Mouse (Mus musculus) midbrain, embryonic 15.5 days (tissue): ENCODE results near the gene 1810013L24Rik. TPM values are rescaled to one million over a fixed set of nuclear protein-coding genes. Genes with fewer than 3 reads are reported as not detected.

Experiments used
- ATAC-seq: fragments of 200-750 bp; cut with Nextera tagmentation; replicated peaks from 2 replicates; pipeline ENCODE4 v1.8.0; 2017; ENCODE audit warnings: moderate TSS enrichment
- H3K27ac ChIP-seq: fragments of 300-500 bp; sonication (generic); 2 replicates; pipeline ENCODE4 v1.5.1; 2015; ENCODE audit warnings: mild to moderate bottlenecking, inconsistent platforms
- H3K27me3 ChIP-seq: fragments of 300-500 bp; sonication (generic); replicated peaks from 2 replicates; pipeline ENCODE4 v1.6.1; 2015; ENCODE audit warnings: inconsistent platforms
- H3K36me3 ChIP-seq: fragments of 300-500 bp; sonication (generic); replicated peaks from 2 replicates; pipeline ENCODE4 v1.6.1; 2015; ENCODE audit warnings: inconsistent platforms
- H3K4me1 ChIP-seq: fragments of 300-500 bp; sonication (generic); 2 replicates; pipeline ENCODE4 v1.6.1; 2015; ENCODE audit warnings: inconsistent platforms
- H3K4me2 ChIP-seq: fragments of 300-500 bp; sonication (generic); 2 replicates; pipeline ENCODE4 v1.6.1; 2015; ENCODE audit warnings: inconsistent platforms, mild to moderate bottlenecking, moderate library complexity
- H3K4me3 ChIP-seq: fragments of 300-500 bp; sonication (generic); 2 replicates; pipeline ENCODE4 v1.5.1; 2015; ENCODE audit warnings: mild to moderate bottlenecking, inconsistent platforms
- H3K9ac ChIP-seq: fragments of 300-500 bp; sonication (generic); 2 replicates; pipeline ENCODE4 v1.6.1; 2015; ENCODE audit warnings: mild to moderate bottlenecking, inconsistent platforms
- H3K9me3 ChIP-seq: fragments of 300-500 bp; sonication (generic); 2 replicates; pipeline ENCODE4 v1.6.1; 2016; ENCODE audit warnings: inconsistent platforms
- WGBS: fragments of 180-500 bp; shearing (Covaris S2); methylation state at CpG from one replicate; pipeline ENCODE4 v1.1.7; 2015; ENCODE audit warnings: mixed read lengths; 5-methylcytosine and 5-hydroxymethylcytosine counted together
- polyA plus RNA-seq: library from polyadenylated mRNA; unstranded; fragments of >200 nt; fragmentation: Nextera tagmentation; extraction: Ambion mirVana; gene quantifications from 2 replicates; pipeline ENCODE4 v1.2.1, GENCODE M21; 2015

Gene 1810013L24Rik
- polyA plus RNA-seq, 1 experiment from 2014 or later, result 27.7 TPM

GRCm38 (mm10) chr16:8817872-8818271, 12.0 kb upstream of the 1810013L24Rik start:
- Histone ChIP-seq H3K36me3 (no peaks in the 10 kb centered on the region), H3K4me1 (no peaks in the 10 kb centered on the region), H3K9ac (no peak overlapping the region), H3K4me2 (no peak overlapping the region), H3K4me3 (no peak overlapping the region), H3K27me3 (no peaks in the 10 kb centered on the region), H3K27ac (no peak overlapping the region), H3K9me3 (no peaks in the 10 kb centered on the region)
- WGBS, result 77% methylated on average over 4 of the region's 4 CpGs
- no peak for ATAC-seq

DNA sequence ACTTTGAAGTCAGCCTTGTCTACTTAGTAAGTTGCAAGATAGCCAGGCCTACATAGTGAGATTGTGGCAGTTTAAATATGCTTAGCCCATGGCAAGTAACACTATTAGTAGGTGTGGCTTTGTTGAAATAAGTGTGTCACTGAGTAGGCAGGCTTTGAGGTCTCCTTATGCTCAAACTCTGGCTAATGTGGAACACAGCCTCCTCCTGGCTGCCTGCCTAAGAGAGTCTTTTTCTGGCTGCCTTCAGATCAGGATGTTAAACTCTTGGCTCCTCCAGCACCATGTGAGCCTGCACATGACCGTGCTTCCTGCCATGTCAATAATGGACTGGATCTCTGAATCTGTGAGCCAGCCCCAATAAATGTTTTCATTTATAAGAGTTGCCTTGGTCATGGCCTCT, 8.5 kb upstream of the 1810013L24Rik start:
- H3K4me3 ChIP-seq, result no peak overlapping the region
- H3K27me3 ChIP-seq, result no peaks in the 10 kb centered on the region
- no peaks in the 10 kb centered on the region for H3K4me1 ChIP-seq
- no peaks in the 10 kb centered on the region for H3K9me3 ChIP-seq
- ATAC-seq, result no peak
- no peak overlapping the region for H3K4me2 ChIP-seq
- H3K27ac ChIP-seq, result no peak overlapping the region
- H3K9ac ChIP-seq, result no peak overlapping the region
- no peaks in the 10 kb centered on the region for H3K36me3 ChIP-seq
- 94% methylated on average over 1 of the region's 1 CpGs for WGBS

DNA sequence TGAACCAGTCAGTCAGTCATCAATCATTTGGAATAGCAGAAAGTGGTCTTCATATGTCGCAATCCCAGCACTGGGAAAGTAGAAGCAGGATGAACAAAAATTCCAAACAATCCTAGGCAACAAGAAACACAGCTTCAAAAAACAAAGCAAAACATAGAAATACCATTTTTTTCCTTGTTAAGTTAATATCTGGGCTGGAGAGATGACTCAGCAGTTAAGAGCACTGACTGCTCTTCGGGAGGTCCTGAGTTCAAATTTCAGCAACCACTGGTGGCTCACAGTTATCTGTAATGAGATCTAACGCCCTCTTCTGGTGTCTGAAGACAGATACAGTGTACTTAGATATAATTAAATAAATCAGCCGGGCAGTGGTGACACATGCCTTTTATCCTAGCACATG, 7.3 kb upstream of the 1810013L24Rik start:
- Histone ChIP-seq H3K9ac (no peak overlapping the region), H3K27me3 (no peaks in the 10 kb centered on the region), H3K4me1 (no peaks in the 10 kb centered on the region), H3K36me3 (no peaks in the 10 kb centered on the region), H3K4me2 (no peak overlapping the region), H3K4me3 (no peak overlapping the region), H3K27ac (no peak overlapping the region), H3K9me3 (no peaks in the 10 kb centered on the region)
- ATAC-seq, result no peak
- whole genome bisulfite sequencing, result 86% methylated on average over 4 of the region's 4 CpGs

DNA sequence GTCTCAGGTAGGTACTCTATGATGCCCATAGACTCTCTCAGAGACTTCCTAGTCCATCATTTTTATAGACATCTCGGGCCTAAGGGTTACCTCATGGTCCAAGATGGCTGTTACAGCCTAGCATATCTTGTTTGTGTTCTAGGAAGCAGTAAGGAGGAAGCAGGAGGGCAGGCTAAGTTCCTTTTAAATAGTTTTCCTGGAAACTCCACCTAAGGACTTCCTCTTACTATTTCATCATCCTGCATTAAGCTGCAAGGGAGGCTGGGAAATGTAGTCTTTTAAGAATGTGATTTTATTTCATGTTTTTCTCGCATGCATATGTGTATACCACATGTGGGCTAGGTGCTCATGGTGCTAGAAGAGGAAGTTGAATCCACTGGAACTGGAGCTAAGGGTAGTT, 6.2 kb upstream of the 1810013L24Rik start:
- H3K4me3 ChIP-seq, result no peak overlapping the region
- H3K9me3 ChIP-seq, result no peaks in the 10 kb centered on the region
- H3K9ac ChIP-seq, result no peak overlapping the region
- no peaks in the 10 kb centered on the region for H3K27me3 ChIP-seq
- ATAC-seq, result no peak
- H3K4me1 ChIP-seq, result no peaks in the 10 kb centered on the region
- 70% methylated on average over 2 of the region's 2 CpGs for WGBS
- H3K4me2 ChIP-seq, result no peak overlapping the region
- no peak overlapping the region for H3K27ac ChIP-seq
- no peaks in the 10 kb centered on the region for H3K36me3 ChIP-seq

DNA sequence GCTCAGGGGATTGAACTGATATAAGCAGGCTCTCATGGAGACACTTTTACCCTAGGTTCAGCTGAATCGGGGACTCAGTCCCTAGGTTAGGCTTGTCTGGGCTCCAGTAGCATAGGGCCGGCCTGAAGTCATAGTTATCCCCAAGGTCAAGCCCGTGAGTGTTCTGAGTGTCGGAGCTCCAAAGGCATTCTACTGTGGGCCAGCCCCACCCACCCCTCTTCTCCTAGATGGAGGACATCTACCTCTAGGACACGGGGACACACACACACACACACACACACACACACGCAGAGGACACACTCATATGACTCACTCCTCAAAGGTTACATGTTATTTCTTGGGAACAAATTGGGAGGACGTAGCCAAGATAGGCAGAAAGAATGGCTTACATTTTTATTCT, 2.5 kb upstream of the 1810013L24Rik start:
- Histone ChIP-seq H3K4me1 (peaks cover 9% of the 10 kb centered on the region), H3K36me3 (0 out of 2 replicates have a peak, but pooled peaks cover 1% of the 10 kb centered on the region), H3K9me3 (no peaks in the 10 kb centered on the region), H3K4me2 (no peak overlapping the region), H3K9ac (no peak overlapping the region), H3K27me3 (no peaks in the 10 kb centered on the region), H3K4me3 (no peak overlapping the region), H3K27ac (no peak overlapping the region)
- no peak for ATAC-seq
- WGBS, result 94% methylated on average over 7 of the region's 7 CpGs

DNA sequence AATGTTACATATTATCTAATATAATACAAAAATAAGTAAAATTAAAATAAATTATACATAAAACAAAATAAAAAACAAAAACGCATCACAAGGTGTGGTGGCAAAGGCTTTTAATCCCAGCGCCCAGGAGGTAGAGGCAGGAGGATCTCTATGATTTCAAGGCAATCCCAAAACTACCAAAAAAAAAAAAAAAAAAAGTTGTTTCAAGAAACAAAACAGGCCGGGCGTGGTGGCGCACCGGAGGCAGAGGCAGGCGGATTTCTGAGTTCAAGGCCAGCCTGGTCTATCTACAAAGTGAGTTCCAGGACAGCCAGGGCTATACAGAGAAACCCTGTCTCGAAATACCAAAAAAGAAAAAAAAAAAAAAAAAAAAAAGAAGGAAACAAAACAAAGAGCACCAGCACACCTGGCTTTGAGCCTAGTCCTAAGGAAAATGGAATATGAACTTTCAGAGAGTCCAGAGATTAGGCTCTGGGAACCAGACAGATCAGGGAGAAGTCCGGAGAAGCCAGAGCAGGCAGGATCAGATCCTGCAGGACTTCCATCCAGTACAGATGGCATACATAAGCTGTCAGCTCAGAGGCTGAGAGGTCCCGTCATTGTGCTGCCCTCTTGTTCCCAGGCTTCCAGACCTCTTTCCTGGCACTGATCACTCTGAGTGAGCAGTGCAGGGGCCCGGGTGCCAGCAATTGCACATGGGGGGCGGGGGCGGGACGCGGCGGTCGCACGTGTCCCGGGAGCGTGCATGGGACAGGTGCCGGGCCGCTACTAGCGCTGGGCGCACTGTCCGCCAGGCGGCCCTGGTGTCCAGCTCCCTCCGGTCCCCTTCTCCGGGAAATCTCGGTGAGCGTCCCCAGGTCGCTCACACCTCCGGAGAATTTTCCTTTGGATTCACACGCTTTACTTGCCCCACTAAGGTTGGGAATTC, 1.0 kb upstream of the 1810013L24Rik start:
- Histone ChIP-seq H3K27me3 (no peaks in the 10 kb centered on the region), H3K9me3 (no peaks in the 10 kb centered on the region), H3K4me2 (peak overlapping the region; percentile 96), H3K4me1 (peaks cover 23% of the 10 kb centered on the region), H3K9ac (peak overlapping the region; percentile 54), H3K36me3 (0 out of 2 replicates have a peak, but pooled peaks cover 3% of the 10 kb centered on the region), H3K27ac (peak overlapping the region; percentile 88), H3K4me3 (peak overlapping the region; percentile 69)
- ATAC-seq, result peak; percentile 57
- 13% methylated on average over 33 of the region's 33 CpGs for WGBS

- Histone ChIP-seq H3K27ac (peak overlapping the region; percentile 91), H3K9me3 (no peaks in the 10 kb centered on the region), H3K27me3 (no peaks in the 10 kb centered on the region), H3K4me3 (peak overlapping the region; percentile 69), H3K4me1 (peaks cover 40% of the 10 kb centered on the region), H3K9ac (peak overlapping the region; percentile 87), H3K36me3 (0 out of 2 replicates have a peak, but pooled peaks cover 3% of the 10 kb centered on the region), H3K4me2 (peak overlapping the region; percentile 70)
- ATAC-seq, result peak; percentile 30
- under 1% methylated on average over 73 of the region's 74 CpGs for WGBS
Measured at GRCm38 (mm10) chr16:8830431-8831211, 721 bp downstream of the 1810013L24Rik start.

DNA sequence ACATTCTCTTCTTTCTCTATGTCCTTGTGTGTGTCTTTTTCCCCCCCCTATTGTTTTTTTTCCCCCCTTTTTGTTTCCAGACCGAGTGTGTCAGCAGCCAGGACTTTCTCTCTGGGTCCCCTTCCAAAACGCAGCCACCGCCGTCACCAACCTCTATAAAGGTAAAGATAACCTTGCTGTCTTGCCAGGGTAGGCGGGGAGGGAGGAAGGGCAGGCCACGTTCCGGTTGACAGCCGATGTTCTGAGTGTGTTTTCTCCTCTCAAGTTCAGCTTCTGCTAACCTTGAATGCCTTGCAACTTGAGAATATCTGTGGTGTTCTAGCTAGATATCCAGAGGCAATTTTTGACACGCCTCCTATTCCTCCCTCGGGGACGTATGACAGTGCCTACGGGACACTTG, 1.3 kb downstream of the 1810013L24Rik start:
- H3K9me3 ChIP-seq, result no peaks in the 10 kb centered on the region
- no peak for ATAC-seq
- H3K4me2 ChIP-seq, result peak overlapping the region; percentile 70
- peaks cover 42% of the 10 kb centered on the region for H3K4me1 ChIP-seq
- WGBS, result under 1% methylated on average over 12 of the region's 12 CpGs
- 0 out of 2 replicates have a peak, but pooled peaks cover 3% of the 10 kb centered on the region for H3K36me3 ChIP-seq
- peak overlapping the region; percentile 69 for H3K4me3 ChIP-seq
- peak overlapping the region; percentile 91 for H3K27ac ChIP-seq
- no peaks in the 10 kb centered on the region for H3K27me3 ChIP-seq
- H3K9ac ChIP-seq, result peak overlapping the region; percentile 87

- no peak for ATAC-seq
- Histone ChIP-seq H3K27me3 (no peaks in the 10 kb centered on the region), H3K9ac (no peak overlapping the region), H3K36me3 (peaks cover 13% of the 10 kb centered on the region), H3K4me1 (peaks cover 36% of the 10 kb centered on the region), H3K27ac (no peak overlapping the region), H3K4me2 (no peak overlapping the region), H3K4me3 (no peak overlapping the region), H3K9me3 (no peaks in the 10 kb centered on the region)
- 90% methylated on average over 1 of the region's 1 CpGs for WGBS
Measured at GRCm38 (mm10) chr16:8836876-8837275, 7.0 kb downstream of the 1810013L24Rik start.

- no peak overlapping the region for H3K9ac ChIP-seq
- ATAC-seq, result no peak
Measured at GRCm38 (mm10) chr16:8837595-8837994, 7.7 kb downstream of the 1810013L24Rik start.

GRCm38 (mm10) chr16:8838921-8839320, 9.0 kb downstream of the 1810013L24Rik start:
- no peaks in the 10 kb centered on the region for H3K27me3 ChIP-seq
- H3K4me1 ChIP-seq, result peaks cover 22% of the 10 kb centered on the region
- H3K27ac ChIP-seq, result no peak overlapping the region
- no peak for ATAC-seq
- H3K4me2 ChIP-seq, result no peak overlapping the region
- H3K9me3 ChIP-seq, result no peaks in the 10 kb centered on the region
- no peak overlapping the region for H3K4me3 ChIP-seq
- H3K36me3 ChIP-seq, result peaks cover 20% of the 10 kb centered on the region
- no peak overlapping the region for H3K9ac ChIP-seq

More at GRCm38 (mm10) chr16:8837595-8837994, 7.7 kb downstream of the 1810013L24Rik start:
- Histone ChIP-seq H3K4me3 (no peak overlapping the region), H3K36me3 (peaks cover 10% of the 10 kb centered on the region), H3K27me3 (no peaks in the 10 kb centered on the region), H3K9me3 (no peaks in the 10 kb centered on the region), H3K4me2 (no peak overlapping the region), H3K27ac (no peak overlapping the region), H3K4me1 (peaks cover 30% of the 10 kb centered on the region)
- 93% methylated on average over 1 of the region's 1 CpGs for WGBS

GRCm38 (mm10) chr16:8840557-8840956, 10.7 kb downstream of the 1810013L24Rik start:
- H3K27ac ChIP-seq, result no peak overlapping the region
- peaks cover 22% of the 10 kb centered on the region for H3K36me3 ChIP-seq
- H3K27me3 ChIP-seq, result no peaks in the 10 kb centered on the region
- H3K9ac ChIP-seq, result no peak overlapping the region
- no peak overlapping the region for H3K4me2 ChIP-seq
- no peak overlapping the region for H3K4me3 ChIP-seq
- 85% methylated on average over 3 of the region's 3 CpGs for WGBS
- no peaks in the 10 kb centered on the region for H3K9me3 ChIP-seq
- no peak for ATAC-seq
- peaks cover 7% of the 10 kb centered on the region for H3K4me1 ChIP-seq
